Mouse (Mus musculus) heart, postnatal 14 days (tissue): ENCODE results near the gene Brpf1. TPM values are rescaled to one million over a fixed set of nuclear protein-coding genes. Genes with fewer than 3 reads are reported as not detected.

Experiments used
- DNase-seq, 2 experiments: peaks; one replicate each; pipeline ENCODE4 v3.0.0; 2021 to 2022
- intact Hi-C: fragments of 180-260 bp; cut with DNase I; formaldehyde crosslinking; loops from one replicate; pipeline ENCODE4 v1.15.1; 2025
- total RNA-seq, 2 experiments: library from RNA; stranded (reverse); gene quantifications; 2 replicates each; pipeline ENCODE4 v1.2.3; 2021

Brpf1 gene
- total RNA-seq, 2 experiments from 2014 or later: 18.0 to 18.1 TPM

DNA sequence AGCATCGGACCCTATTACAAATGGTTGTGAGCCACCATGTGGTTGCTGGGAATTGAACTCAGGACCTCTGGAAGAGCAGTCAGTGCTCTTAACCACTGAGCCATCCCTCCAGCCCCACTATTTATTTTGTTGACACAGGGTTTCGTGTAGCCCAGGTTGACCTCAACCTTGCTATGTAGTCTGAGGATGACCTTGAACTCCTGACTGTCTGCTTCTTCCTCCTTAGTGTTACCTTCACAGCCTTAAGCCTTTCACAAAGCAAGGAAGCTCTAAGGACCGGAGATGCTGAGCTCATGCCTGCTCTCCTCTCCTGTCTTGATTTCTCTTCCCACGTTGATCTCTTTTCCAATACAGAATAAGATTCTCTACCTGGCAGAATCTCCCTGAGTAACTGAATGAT, 40.0 kb downstream of the Brpf1 start:
- intact Hi-C loops: no loop called here
- no peak for DNase-seq

- no peak for DNase-seq
- intact Hi-C loops: no loop called here
These were observed 43.6 kb downstream of the Brpf1 start for GRCm38 (mm10) chr6:113350538-113350937.

GRCm38 (mm10) chr6:113351161-113351560, 44.2 kb downstream of the Brpf1 start:
- DNase-seq: no peak
- intact Hi-C loops: no loop called here

- no peak for DNase-seq
- intact Hi-C loops: no loop called here
These were observed 44.7 kb downstream of the Brpf1 start for GRCm38 (mm10) chr6:113351653-113352052.

DNA sequence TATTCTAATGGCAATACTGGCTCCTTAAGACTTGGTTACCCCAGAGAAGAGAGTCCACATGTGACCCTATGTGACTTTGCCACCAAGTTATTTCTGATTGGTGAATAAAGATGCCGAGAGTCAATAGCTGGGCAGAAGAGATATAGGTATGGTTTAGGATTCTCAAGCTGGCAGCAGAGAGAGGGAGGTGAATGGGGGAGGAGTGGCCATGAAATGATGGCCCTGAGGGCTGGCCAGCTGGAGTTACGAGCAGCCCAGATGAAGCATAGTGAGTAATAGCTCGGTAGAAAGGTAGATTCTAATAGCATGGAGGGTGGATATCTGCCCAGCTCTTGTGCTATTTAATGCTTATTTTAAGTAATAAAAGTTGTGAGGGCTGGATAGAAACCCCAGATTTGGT, 45.9 kb downstream of the Brpf1 start:
- intact Hi-C loops: no loop called here
- no peak for DNase-seq

- intact Hi-C loops: no loop called here
- DNase-seq: no peak
These were observed 46.8 kb downstream of the Brpf1 start for GRCm38 (mm10) chr6:113353696-113354095.

- intact Hi-C loops: no loop called here
- no peak for DNase-seq
These were observed 54.5 kb downstream of the Brpf1 start for GRCm38 (mm10) chr6:113361476-113361875.

DNA sequence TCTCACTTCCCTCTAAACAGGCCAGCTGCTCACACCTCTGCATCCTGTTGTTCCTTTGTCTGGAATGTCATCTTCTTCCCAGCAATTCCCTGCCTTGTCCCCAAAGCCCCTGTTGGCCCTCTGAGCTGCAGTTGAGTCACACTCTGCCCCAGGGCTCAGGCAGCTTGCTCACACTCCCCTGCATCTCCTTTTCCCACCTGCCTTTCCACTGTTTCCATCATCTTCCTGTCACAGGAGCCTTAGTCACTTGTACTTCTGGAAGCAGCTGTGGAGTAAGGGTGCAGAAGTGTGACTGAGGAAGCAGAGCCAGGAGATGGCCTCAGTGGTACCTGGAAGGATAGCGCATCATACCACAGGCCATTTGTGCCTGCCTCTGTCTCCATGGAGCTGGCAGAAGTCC, 55.3 kb downstream of the Brpf1 start:
- intact Hi-C loops: no loop called here
- no peak for DNase-seq

DNA sequence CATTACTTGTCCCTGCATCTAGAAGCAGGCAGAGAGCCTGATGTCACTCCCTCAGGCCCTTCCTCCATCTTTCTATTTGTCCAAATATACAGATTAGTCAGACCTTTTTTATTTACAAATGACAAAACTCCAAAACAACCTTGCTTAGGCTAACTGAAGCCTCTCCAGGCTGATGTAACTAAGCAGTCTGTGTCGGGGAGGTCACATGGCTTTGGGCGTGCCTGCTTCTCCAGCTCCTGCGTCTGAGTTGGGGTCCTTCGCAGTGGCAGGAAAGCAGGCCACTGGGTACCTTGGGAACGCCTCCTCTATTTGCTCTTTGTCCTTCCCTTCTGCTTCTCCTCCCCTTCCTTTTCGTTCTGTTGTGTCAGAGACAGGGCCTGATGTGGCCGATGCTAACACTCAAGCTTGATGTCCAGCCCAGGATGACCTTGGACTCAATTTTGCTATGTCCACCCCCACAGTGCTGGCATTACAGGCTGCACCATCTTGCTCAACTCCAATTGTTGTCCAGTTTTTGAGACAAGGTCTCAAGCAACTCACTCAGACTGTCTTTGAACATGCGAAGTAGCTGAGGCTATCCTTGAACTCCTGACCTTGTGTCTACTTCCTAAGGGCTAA, 57.7 kb downstream of the Brpf1 start:
- DNase-seq: no peak
- intact Hi-C loops: no loop called here

DNA sequence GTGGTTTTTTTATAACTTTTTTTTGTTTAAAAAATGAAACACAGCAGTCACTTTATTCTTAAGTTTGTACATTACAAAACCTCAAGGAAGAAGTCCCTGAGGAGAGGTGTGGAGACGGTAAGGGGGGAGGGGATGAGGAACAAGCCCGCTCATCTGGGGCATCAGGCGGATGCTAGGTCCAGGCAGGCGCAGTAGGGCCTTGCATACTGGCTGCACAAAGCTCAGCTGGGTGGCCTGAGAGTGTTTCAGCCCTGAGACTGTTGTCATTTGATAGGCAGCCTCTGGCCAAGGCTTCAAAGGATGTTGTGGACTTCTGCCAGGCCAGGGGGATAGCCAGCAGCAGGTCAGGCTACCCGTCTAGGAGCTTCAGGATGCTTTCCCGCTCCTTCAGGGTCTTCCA, 59.7 kb downstream of the Brpf1 start:
- no peak for DNase-seq
- intact Hi-C loops: no loop called here

GRCm38 (mm10) chr6:113367574-113367973, 60.6 kb downstream of the Brpf1 start:
- no peak for DNase-seq
- intact Hi-C loops: no loop called here

DNA sequence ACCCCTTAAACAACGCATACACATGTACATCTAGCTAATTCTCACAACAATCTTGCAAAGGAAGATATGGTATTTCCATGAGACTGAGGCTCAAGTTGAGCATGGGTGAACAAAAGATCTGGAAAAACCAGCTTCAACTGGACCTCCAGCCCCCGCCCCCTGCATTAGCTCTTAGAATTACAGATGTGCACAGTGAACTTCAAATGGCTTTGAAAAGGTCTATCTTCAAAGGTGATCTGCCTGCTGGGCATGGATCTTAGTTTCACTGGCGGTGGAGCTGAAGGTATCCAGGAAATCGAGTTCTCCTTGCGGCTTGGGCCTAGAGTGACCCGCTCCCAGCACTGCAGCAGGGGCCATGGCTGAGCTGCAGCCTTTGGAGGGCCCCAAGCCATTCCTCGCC, 61.2 kb downstream of the Brpf1 start:
- intact Hi-C loops: no loop called here
- DNase-seq: no peak

- no peak for DNase-seq
- intact Hi-C loops: no loop called here
These were observed 61.6 kb downstream of the Brpf1 start for GRCm38 (mm10) chr6:113368577-113368976.

DNA sequence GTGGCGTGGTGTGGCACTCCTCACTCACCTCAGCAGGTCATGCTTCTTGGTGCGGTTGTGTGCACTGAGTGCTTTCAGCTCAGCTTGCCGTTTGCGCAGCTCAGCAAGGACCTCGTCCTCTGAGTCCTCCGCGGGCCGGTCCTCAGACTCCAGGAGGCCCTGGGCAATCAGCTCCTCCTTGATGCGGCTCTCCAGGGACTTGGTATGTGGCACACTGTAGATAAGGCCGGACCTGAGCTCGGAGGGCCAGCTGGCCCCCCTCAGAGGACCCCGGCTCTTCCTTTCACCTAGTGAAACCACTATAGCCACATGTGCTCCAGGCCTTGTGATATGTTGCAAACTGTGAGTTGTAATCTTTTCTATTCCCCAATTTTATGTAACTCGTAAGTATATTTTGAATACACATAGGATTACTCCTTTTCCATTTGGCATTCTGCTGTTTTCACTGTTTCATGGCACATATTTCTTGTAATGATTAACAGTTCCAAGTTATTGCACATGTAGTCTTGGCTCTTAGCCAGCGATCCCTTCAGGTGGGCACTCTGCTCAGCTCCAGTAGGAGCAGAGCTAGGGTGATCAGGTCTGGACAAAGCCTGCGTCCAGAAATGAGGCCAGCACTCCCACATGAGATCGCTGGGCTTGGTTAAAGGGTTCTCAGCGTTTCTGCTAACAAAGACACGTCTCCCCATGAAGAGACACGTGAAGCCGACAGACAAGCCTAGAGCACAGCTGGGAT, 63.4 kb downstream of the Brpf1 start:
- intact Hi-C loops: loop anchor here (10.0 kb wide), 1 partner anchor 46 kb away; the partner anchor contains the start of gene Ogg1
- DNase-seq: no peak

GRCm38 (mm10) chr6:113373491-113373890, 66.6 kb downstream of the Brpf1 start:
- intact Hi-C loops: loop anchor here (10.0 kb wide), 1 partner anchor 49 kb away; the partner anchor contains the start of gene Ogg1
- DNase-seq: no peak

Other genes starting within 250 kb of the Brpf1 start
- gene Setd5, start 229.8 kb upstream of the Brpf1 start, total RNA-seq: 10 to 100 TPM; 54.2 to 55.8 TPM
- under 1 TPM; 0.31 to 0.32 TPM for gene Lhfpl4, start 111.8 kb upstream of the Brpf1 start, total RNA-seq
- 10 to 100 TPM; 15.0 to 15.3 TPM for gene Mtmr14, start 69.3 kb upstream of the Brpf1 start, total RNA-seq
- under 1 TPM; 0.05 to 0.29 TPM for gene Cpne9, start 24.8 kb upstream of the Brpf1 start, total RNA-seq
- gene Ogg1, start 19.8 kb downstream of the Brpf1 start, total RNA-seq: 1 to 10 TPM; 6.5 to 7.4 TPM
- gene Camk1, start 36.8 kb downstream of the Brpf1 start, total RNA-seq: 10 to 100 TPM; 66.9 to 71.2 TPM
- 10 to 100 TPM; 19.7 to 22.2 TPM for gene Tada3, start 70.7 kb downstream of the Brpf1 start, total RNA-seq
- 10 to 100 TPM; 78.0 to 99.5 TPM for gene Arpc4, start 71.0 kb downstream of the Brpf1 start, total RNA-seq
- 1 to 10 TPM; 1.8 to 2.1 TPM for gene Ttll3, start 82.1 kb downstream of the Brpf1 start, total RNA-seq
- 10 to 100 TPM in 1 of 2 experiments, 1 to 10 TPM in 1; 10.0 to 12.2 TPM for gene Rpusd3, start 112.2 kb downstream of the Brpf1 start, total RNA-seq
- 10 to 100 TPM in 1 of 2 experiments, 1 to 10 TPM in 1; 4.4 to 17.1 TPM for gene Cidec, start 128.6 kb downstream of the Brpf1 start, total RNA-seq
- 10 to 100 TPM; 24.0 to 24.5 TPM for gene Jagn1, start 135.4 kb downstream of the Brpf1 start, total RNA-seq
- gene Il17re, start 151.3 kb downstream of the Brpf1 start, total RNA-seq: 1 to 10 TPM; 1.2 to 1.5 TPM
- 1 to 10 TPM; 8.7 to 8.9 TPM for gene Il17rc, start 164.3 kb downstream of the Brpf1 start, total RNA-seq
- gene Creld1, start 176.2 kb downstream of the Brpf1 start, total RNA-seq: 10 to 100 TPM; 42.1 to 45.2 TPM
- not detected for gene Prrt3, start 194.8 kb downstream of the Brpf1 start, total RNA-seq
- 10 to 100 TPM; 56.0 to 61.9 TPM for gene Emc3, start 224.5 kb downstream of the Brpf1 start, total RNA-seq
- gene Fancd2, start 224.5 kb downstream of the Brpf1 start, total RNA-seq: 1 to 10 TPM; 1.2 TPM